Mouse (Mus musculus): ENCODE measurements around the gene Kcna6.

DNA sequence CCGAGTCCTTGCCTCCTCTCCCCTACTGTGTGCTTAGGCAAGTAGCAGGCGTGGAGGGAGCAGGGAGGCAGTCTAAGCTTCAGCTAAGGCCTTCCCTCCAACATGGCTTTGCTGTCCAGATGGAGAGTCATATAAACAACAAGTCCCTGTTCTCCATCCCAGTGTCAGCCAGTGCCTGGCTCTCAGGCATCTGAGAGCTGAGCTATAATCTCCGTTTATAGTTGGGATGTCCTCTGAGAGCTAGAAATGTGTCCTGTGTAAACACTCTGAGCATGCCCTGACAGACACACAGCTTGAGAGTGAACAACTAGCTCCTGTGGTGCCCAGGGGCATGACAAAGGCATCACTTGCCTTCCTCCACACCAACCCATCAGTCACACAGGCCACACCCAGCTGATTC lies 55.3 kb downstream of the Kcna6 start:
- TF ChIP-seq USF1 (IDR thresholded peaks at IDR 0.05; ENCODE audit: low read depth) (no peak), MAX (IDR thresholded peaks at IDR 0.05) (no peak), CTCF (IDR thresholded peaks at IDR 0.05; ENCODE audit: control insufficient read depth, insufficient read depth, insufficient read length) (no peak), MYOD1 (IDR thresholded peaks at IDR 0.05; ENCODE audit: control insufficient read depth, insufficient read length, low read depth) (no peak), MYOG (IDR thresholded peaks at IDR 0.05; ENCODE audit: control insufficient read depth, extremely low read depth, insufficient read length) (no peak)

All from C2C12 (cell line).